Mouse (Mus musculus) urinary bladder, adult 18-20 months (tissue): ENCODE measurements around the gene Mctp2.

Experiments
- DNase-seq, 2 experiments: peaks; one replicate each; pipeline ENCODE4 v3.0.0; 2022; ENCODE audit warnings: low spot score in 2 of 2, mixed read lengths in 2 of 2

Gene Mctp2

GRCm38 (mm10) chr7:72089463-72090175 is 216.8 kb downstream of the Mctp2 start:
- DNase-seq: no peak

GRCm38 (mm10) chr7:72080705-72081104 is 225.7 kb downstream of the Mctp2 start:
- no peak for DNase-seq

- no peak for DNase-seq
These were observed 227.5 kb downstream of the Mctp2 start for GRCm38 (mm10) chr7:72078896-72079295.

- DNase-seq: no peak
These were observed 234.8 kb downstream of the Mctp2 start for GRCm38 (mm10) chr7:72071418-72072184.

- DNase-seq: no peak
These were observed 238.0 kb downstream of the Mctp2 start for GRCm38 (mm10) chr7:72068454-72068853.

GRCm38 (mm10) chr7:72066352-72066751 is 240.1 kb downstream of the Mctp2 start:
- DNase-seq: no peak

- no peak for DNase-seq
These were observed 254.6 kb downstream of the Mctp2 start for GRCm38 (mm10) chr7:72051759-72052158.

GRCm38 (mm10) chr7:72047588-72048585 is 258.5 kb downstream of the Mctp2 start:
- no peak for DNase-seq
